Mouse (Mus musculus) left cerebral cortex, adult 2 months (tissue): ENCODE measurements around the gene Fdps. TPM values are rescaled to one million over a fixed set of nuclear protein-coding genes. Genes with fewer than 3 reads are reported as not detected.

Experiments used
- DNase-seq, 2 experiments: peaks; one replicate each; pipeline ENCODE4 v3.0.0; 2021 to 2022; ENCODE audit warnings: low spot score in 2 of 2, mixed read lengths in 1 of 2; ENCODE audit errors: extremely low spot score in 1 of 2
- H3K27ac ChIP-seq: fragments of 200-600 bp; 2 replicates; pipeline ENCODE4 v1.8.1; 2022
- H3K4me3 ChIP-seq: fragments of 200-600 bp; 2 replicates; pipeline ENCODE4 v1.8.1; 2022
- CTCF ChIP-seq: fragments of 200-600 bp; IDR thresholded peaks from 2 replicates; pipeline ENCODE4 v1.8.1; 2022; ENCODE audit warnings: antibody characterized with exemption, mild to moderate bottlenecking, moderate library complexity
- intact Hi-C: fragments of 180-260 bp; cut with DNase I; formaldehyde crosslinking; loops from one replicate; pipeline ENCODE4 v1.15.1; 2025
- long read RNA-seq, 2 experiments: library from polyadenylated mRNA; stranded (forward); transcript quantifications; one replicate each; pipeline ENCODE4 v2.0.0; 2021; ENCODE audit warnings: borderline mapping rate in 2 of 2
- total RNA-seq, 2 experiments: library from RNA; stranded (reverse); gene quantifications; 2 replicates each; pipeline ENCODE4 v1.2.3; 2021

Gene Fdps
- total RNA-seq = 10 to 100 TPM; 78.1 to 79.6 TPM
- long read RNA-seq, experiment 1, transcript Fdps-201 (10 exons, 1,237 nt) = major isoform, 31 of 33 reads
- long read RNA-seq, experiment 1, partial matches to known transcripts = 1 of 33 reads
- long read RNA-seq, experiment 1, other reads (novel, unspliced or antisense) = 1 of 33 reads
- long read RNA-seq, experiment 2, transcript Fdps-201 (10 exons, 1,237 nt) = major isoform, 29 of 32 reads
- long read RNA-seq, experiment 2, partial matches to known transcripts = 1 of 32 reads
- long read RNA-seq, experiment 2, other reads (novel, unspliced or antisense) = 0 of 32 reads

DNA sequence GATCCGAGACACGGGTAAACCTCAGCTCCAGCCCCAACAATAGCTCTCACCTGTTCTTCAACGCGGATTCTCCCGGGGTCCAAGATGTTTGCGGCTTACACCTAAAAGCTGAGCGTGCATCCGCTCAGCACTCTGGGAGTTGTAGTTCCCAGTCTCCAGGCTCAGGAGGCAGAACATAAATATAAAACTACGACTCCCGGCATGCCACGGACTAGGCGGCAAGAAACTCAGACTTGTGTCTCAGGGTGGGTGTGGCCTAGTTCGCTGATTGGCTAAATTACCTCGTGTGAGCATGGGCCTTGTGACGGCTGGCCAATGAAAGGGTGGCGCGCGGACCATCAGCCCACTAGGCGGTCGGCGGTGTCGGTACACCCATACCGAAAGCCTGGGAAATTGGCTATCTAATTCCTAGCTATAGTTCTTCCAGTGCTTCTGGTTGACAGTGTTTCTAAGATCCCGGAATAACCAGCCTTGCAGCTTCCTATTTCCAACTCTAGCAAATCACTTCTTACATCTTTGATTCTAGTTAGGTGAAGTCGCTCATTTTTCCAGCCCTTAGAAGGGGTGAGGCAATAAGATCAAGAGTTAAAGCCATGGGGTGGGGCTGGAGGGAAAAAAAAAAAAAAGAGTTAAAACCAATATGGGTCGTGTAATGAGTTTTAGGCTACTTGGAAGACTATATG lies at the start of gene Fdps:
Gene Fdps (minus strand): TSS at position 148 of the 683 bp plus-strand sequence.
- peak; percentile 89 to 97 for DNase-seq
- peak within 1 kb of the TSS; percentile 71 for H3K4me3 ChIP-seq
- peak; percentile 44 for TF ChIP-seq CTCF
- H3K27ac ChIP-seq = peak within 1 kb of the TSS; percentile 66
- intact Hi-C loops = loop anchor here (5.0 kb wide), 1 partner anchor 55 kb away; no protein-coding TSS in a partner anchor

DNA sequence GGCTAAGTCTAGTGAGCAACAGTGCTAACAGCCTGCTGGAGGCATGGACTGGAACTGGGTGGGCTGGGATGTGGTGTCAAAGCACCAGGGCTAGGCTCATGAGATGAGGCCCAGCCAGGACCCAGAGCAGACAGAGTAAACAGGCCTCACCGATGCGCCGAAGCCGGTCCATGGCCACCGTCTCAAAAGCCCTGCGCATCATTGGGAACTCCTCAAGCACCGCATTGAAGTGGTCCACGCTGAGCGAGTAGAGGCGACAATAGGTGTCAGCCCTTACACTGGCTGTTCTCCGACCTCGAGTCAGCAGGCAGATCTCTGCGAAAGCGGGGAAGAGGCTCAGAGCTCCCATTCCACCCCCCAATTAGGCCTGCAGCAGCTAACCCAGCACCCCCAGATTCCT lies 46.8 kb upstream of the Fdps start:
- intact Hi-C loops = no loop called here
- no peak overlapping the region for H3K4me3 ChIP-seq
- H3K27ac ChIP-seq = no peak overlapping the region

DNA sequence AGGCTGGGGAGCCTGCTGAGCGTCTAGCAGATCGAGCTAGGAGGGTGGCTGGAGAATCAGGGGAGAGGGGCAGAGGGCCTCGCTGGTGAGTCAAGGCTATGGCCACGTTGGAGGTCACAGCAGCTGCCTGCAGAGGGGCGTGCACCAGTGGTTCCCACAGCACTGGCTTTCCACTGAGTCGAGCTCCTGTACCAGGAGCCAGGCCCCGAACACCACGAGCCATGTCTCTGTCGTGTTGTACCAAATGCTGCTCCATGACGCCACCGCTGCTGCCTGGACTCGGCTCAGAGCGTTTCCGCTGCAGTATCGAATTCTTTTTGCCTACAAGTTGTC lies 46.2 kb upstream of the Fdps start:
- intact Hi-C loops = no loop called here
- Histone ChIP-seq H3K4me3 (no peak overlapping the region), H3K27ac (no peak overlapping the region)
- TF ChIP-seq CTCF = no peak
- DNase-seq = no peak

More for the DNA sequence above, 46.8 kb upstream of the Fdps start:
- DNase-seq = no peak
- TF ChIP-seq CTCF = no peak

DNA sequence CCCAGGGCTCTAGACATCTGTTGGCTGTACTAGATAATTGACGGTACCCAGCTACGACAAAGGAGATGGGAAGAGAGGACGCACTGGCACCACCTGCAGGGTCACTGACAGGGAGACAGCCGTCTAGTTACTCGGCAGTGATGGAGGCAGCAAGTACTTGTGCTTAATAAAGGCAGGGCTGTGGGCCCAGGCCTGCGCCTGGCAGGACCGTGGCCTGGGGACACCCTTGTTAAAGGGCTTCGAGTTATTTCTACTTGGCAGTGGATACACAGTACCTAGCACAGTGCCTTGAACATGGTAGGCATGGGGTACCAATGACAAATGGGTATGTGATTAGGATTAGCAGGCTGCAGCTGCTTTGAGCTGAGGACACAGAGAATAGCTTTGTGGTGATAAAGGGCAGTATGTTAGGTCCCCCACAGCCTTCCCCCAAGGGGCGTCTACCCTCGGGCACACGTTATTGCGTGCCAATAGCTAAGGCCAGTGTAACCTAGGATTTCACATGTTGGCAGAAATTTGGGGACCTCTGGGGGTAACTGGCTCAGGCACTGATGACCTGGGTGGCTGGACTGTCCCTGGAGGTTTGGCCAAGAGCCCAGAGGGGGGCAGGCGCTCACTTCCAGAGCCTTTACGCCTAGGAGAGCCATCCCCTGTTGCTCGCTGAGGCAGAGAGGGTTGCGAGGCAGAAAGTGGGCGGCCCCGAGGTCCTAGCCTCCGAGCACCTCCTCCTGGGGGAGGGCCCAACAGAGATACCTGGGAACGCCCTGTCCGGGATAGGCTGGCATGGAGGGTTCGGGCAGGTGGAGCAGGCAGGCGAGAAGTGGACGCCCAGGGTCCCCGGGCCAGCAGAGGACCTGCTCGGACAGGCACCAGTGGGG lies 45.6 kb upstream of the Fdps start:
- TF ChIP-seq CTCF = no peak
- no peak overlapping the region for H3K4me3 ChIP-seq
- no peak overlapping the region for H3K27ac ChIP-seq
- DNase-seq = no peak
- intact Hi-C loops = no loop called here

DNA sequence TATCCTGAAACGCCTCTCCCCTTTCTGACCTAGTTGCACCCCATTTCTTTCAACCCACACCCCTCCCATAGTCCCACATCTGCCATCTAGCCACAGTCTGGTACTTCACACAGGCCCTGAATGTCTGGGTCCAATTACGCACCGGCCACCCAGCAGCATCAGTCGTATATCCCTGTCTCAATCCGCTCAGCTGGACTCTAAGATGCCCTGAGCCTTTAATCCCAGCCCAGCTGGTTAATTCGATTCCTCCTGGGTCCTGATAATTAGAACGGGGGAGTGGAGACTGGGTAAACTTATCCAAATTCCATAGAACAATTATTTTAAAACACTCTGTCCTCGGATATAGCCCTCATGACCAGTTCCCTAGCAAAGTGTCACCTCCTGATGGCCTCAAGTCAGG lies 43.8 kb upstream of the Fdps start:
- no peak for DNase-seq
- Histone ChIP-seq H3K4me3 (no peak overlapping the region), H3K27ac (no peak overlapping the region)
- no peak for TF ChIP-seq CTCF
- intact Hi-C loops = no loop called here

DNA sequence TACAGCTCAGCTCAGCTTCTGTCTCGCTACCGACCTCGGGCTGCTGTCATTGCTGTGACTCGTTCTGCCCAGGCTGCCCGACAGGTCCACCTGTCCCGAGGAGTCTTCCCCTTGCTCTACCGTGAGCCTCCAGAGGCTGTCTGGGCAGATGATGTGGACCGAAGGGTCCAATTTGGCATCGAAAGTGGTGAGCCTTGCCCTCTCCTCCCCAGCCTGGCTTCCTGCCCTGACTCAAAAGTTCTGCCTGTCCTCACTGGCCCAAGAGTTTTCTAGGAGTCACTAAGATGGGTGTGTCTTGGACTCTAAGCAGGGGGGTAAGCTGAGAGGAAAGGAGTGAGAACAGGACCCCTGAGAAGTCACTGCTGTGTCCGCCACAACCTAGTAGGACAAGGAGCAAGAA lies 43.1 kb upstream of the Fdps start:
- intact Hi-C loops = no loop called here
- no peak for TF ChIP-seq CTCF
- no peak overlapping the region for H3K4me3 ChIP-seq

DNA sequence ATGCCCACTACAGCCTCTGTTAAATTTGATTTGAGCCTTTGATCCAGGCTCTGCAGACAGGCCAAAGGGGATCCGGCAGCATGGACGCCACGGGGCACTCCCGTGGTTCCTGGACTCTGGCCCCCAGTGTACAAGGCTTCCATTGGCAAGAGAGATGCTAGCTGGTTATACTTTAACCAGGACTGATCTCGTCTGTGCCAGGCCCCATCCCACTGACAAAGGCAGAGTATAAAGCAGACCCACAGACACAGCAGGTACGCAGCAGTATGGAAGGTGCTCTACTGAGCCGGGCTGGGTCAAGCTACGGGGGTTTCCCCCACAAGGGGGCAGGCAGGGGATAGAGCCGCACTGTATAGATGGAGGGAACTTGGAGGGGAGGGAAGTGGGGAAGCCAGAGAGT lies 34.6 kb upstream of the Fdps start:
- H3K4me3 ChIP-seq = no peak overlapping the region
- H3K27ac ChIP-seq = no peak overlapping the region
- no peak for TF ChIP-seq CTCF
- intact Hi-C loops = no loop called here
- no peak for DNase-seq

More for the DNA sequence above, 43.1 kb upstream of the Fdps start:
- no peak overlapping the region for H3K27ac ChIP-seq
- DNase-seq = no peak

DNA sequence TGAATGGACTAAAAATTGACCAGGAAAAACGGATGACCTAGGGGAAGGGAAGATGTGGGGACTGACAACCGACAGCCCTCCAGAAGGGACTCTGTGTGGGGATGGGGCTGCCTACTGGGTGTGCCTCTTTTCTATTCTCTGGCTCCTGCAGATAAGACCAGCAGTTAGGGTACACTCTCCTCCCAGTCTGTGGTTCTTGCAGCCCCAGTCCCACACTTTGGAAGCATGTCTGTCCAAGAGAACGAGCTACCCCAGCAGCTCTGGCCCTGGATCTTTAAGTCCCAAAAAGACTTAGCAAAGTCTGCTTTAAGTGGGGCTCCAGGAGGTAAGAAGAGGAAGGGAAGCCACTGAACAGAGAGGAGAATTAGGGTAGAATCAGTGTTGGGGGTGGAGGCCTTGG lies 34.2 kb upstream of the Fdps start, which contains the start of gene Pklr:
Gene Pklr (plus strand): TSS at position 185 of the 400 bp plus-strand sequence.
- DNase-seq = no peak
- no peak for TF ChIP-seq CTCF
- intact Hi-C loops = no loop called here
- no peak within 1 kb of the TSS for H3K27ac ChIP-seq
- no peak within 1 kb of the TSS for H3K4me3 ChIP-seq

DNA sequence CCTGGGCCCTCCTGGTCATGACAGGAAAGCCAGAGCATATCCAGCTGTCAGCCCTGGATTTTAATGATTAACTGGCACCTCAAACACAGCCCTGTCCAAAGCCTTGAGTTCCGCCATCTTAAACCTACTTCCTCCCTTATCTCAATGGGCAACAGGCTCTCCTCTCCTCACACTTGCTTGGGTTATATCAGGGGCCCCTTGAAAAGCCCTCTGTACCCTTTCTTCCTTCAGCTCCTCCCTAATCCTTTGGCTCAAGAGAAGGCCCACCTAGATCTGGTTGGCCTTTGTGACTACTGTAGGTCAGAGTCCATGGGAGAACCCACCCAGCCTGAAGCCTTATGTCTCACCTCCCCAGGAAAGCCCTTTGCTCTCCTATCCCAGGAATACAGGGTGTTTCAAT lies 32.0 kb upstream of the Fdps start:
- Histone ChIP-seq H3K4me3 (no peak overlapping the region), H3K27ac (no peak overlapping the region)
- DNase-seq = no peak
- intact Hi-C loops = no loop called here
- no peak for TF ChIP-seq CTCF

DNA sequence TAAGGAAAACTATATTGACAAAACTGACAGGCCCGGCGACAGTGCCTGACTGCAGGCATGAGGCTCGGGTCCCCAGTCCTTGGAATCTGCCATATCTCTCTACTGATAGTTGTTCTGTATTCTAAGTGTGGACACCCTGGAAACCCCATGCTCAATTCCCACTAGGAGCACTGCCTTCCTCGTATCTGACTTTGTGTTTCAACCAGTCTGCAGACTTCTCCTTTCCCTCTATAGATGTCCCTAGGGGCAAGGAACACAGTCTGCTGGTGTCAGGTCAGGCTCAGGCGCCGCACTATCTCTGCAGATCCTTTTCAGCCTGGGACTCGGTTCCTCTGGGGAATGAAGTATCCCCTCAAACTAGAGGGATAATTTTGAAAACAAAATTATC lies 31.3 kb upstream of the Fdps start:
- H3K4me3 ChIP-seq = no peak overlapping the region
- intact Hi-C loops = no loop called here
- no peak for TF ChIP-seq CTCF
- no peak overlapping the region for H3K27ac ChIP-seq
- DNase-seq = no peak

DNA sequence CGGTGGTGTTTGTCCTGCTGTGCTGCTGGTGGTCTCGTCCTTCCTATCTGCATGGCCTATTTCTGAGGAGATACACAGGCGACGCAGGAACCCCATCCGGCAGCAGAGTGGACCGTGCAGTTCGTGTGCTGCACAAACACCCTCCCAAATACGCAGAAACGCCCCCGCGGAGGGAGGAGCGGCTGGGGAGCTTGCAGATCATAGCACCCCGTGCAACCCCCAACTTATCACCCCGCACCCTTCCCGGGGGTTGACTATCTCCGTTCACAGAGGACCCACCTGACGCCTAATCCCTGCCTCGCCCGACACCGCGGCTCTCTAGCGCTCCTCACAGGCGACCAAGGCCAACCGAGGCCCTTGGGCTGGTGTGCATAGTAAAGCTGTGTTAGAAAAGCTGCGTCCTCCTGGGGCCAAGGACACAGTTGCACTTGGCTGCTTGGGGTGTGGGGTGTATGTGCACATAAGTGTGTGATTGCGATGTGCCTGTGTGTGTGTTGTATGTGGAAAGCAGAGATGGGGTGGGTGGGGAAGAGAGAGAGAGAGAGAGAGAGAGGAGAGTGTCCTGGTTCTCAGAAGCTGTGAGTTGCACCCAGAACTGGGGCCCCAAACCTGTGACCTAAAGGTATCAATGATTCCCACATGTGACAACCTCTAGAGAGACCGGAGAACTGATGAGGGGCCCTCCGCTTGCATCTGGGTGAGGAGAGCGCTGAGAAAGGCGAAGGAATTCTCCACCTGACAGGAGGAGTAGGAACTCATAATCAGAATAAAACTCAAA lies 30.7 kb upstream of the Fdps start:
- peak; percentile 44 to 54 for DNase-seq
- Histone ChIP-seq H3K4me3 (peak overlapping the region; percentile 44), H3K27ac (peak overlapping the region; percentile 28)
- intact Hi-C loops = no loop called here
- TF ChIP-seq CTCF = peak; percentile 47
